Mouse (Mus musculus): Measurements from ENCODE around the gene Nop10.
"Not testable (repeated sequence)": the region's sequence is repeated elsewhere in the genome, so short reads cannot be mapped to it uniquely, and the experiment has no call there.

The Nop10 gene

GRCm38 (mm10) chr2:112264364-112264763 lies 2.6 kb downstream of the Nop10 start:
- DNase-seq (ENCODE audit: low read depth in 2 of 2, low spot score in 2 of 2): no peak

GRCm38 (mm10) chr2:112265448-112266241 lies 3.9 kb downstream of the Nop10 start, which contains the start of gene Slc12a6:
TSS of gene Slc12a6 (plus strand) at chr2:112265825.
- peak; percentile 84 to 85 for DNase-seq (ENCODE audit: low read depth in 2 of 2, low spot score in 2 of 2)

GRCm38 (mm10) chr2:112266242-112266592 lies 4.5 kb downstream of the Nop10 start, which contains the start of gene Gm21985:
TSS of gene Gm21985 (plus strand) at chr2:112266314.
- DNase-seq (ENCODE audit: low read depth in 2 of 2, low spot score in 2 of 2): no peak

GRCm38 (mm10) chr2:112266780-112267179 lies 5.1 kb downstream of the Nop10 start:
- no peak for DNase-seq (ENCODE audit: low read depth in 2 of 2, low spot score in 2 of 2)

GRCm38 (mm10) chr2:112267547-112268269 lies 6.0 kb downstream of the Nop10 start:
- DNase-seq (ENCODE audit: low read depth in 2 of 2, low spot score in 2 of 2): no peak

- no peak for DNase-seq (ENCODE audit: low read depth in 2 of 2, low spot score in 2 of 2)
These were observed 8.3 kb downstream of the Nop10 start for GRCm38 (mm10) chr2:112270011-112270410.

- DNase-seq (ENCODE audit: low read depth in 2 of 2, low spot score in 2 of 2): no peak
These were observed 11.2 kb downstream of the Nop10 start for GRCm38 (mm10) chr2:112272909-112273308.

- DNase-seq (ENCODE audit: low read depth in 2 of 2, low spot score in 2 of 2): no peak
These were observed 11.7 kb downstream of the Nop10 start for GRCm38 (mm10) chr2:112273474-112273873.

- no peak for DNase-seq (ENCODE audit: low read depth in 2 of 2, low spot score in 2 of 2)
These were observed 15.1 kb downstream of the Nop10 start for GRCm38 (mm10) chr2:112276870-112277269.

- DNase-seq (ENCODE audit: low read depth in 2 of 2, low spot score in 2 of 2): no peak
These were observed 21.1 kb downstream of the Nop10 start for GRCm38 (mm10) chr2:112282846-112283245.

GRCm38 (mm10) chr2:112284363-112285030 lies 22.8 kb downstream of the Nop10 start:
- DNase-seq (ENCODE audit: low read depth in 2 of 2, low spot score in 2 of 2): no peak

- no peak for DNase-seq (ENCODE audit: low read depth in 2 of 2, low spot score in 2 of 2)
These were observed 23.3 kb downstream of the Nop10 start for GRCm38 (mm10) chr2:112285031-112285390.

- DNase-seq (ENCODE audit: low read depth in 2 of 2, low spot score in 2 of 2): not testable (repeated sequence)
These were observed 24.3 kb downstream of the Nop10 start for GRCm38 (mm10) chr2:112286062-112286461.

GRCm38 (mm10) chr2:112287059-112287458 lies 25.3 kb downstream of the Nop10 start:
- no peak for DNase-seq (ENCODE audit: low read depth in 2 of 2, low spot score in 2 of 2)

- DNase-seq (ENCODE audit: low read depth in 2 of 2, low spot score in 2 of 2): no peak
These were observed 27.8 kb downstream of the Nop10 start for GRCm38 (mm10) chr2:112289507-112289906.

GRCm38 (mm10) chr2:112292823-112293222 lies 31.1 kb downstream of the Nop10 start:
- DNase-seq (ENCODE audit: low read depth in 2 of 2, low spot score in 2 of 2): no peak

GRCm38 (mm10) chr2:112296211-112296610 lies 34.5 kb downstream of the Nop10 start:
- no peak for DNase-seq (ENCODE audit: low read depth in 2 of 2, low spot score in 2 of 2)

- DNase-seq (ENCODE audit: low read depth in 2 of 2, low spot score in 2 of 2): no peak
These were observed 36.5 kb downstream of the Nop10 start for GRCm38 (mm10) chr2:112298221-112298620.

GRCm38 (mm10) chr2:112308671-112309070 lies 46.9 kb downstream of the Nop10 start:
- DNase-seq (ENCODE audit: low read depth in 2 of 2, low spot score in 2 of 2): no peak

GRCm38 (mm10) chr2:112309161-112309600 lies 47.5 kb downstream of the Nop10 start:
- no peak for DNase-seq (ENCODE audit: low read depth in 2 of 2, low spot score in 2 of 2)
